Mouse (Mus musculus) intestine, postnatal 0 days (tissue): Measurements from ENCODE around the gene Ppp3r2. TPM values are rescaled to one million over a fixed set of nuclear protein-coding genes. Genes with fewer than 3 reads are reported as not detected.

Experiments used
- ATAC-seq: fragments of 200-750 bp; cut with Nextera tagmentation; 2 replicates; pipeline ENCODE4 v1.8.0; 2017; ENCODE audit warnings: mild to moderate bottlenecking, moderate TSS enrichment, moderate library complexity
- H3K27ac ChIP-seq: fragments of 300-500 bp; sonication (generic); 2 replicates; pipeline ENCODE4 v1.5.1; 2014; ENCODE audit warnings: mild to moderate bottlenecking, low read depth, low read length, moderate library complexity
- H3K27me3 ChIP-seq: fragments of 300-500 bp; sonication (generic); replicated peaks from 2 replicates; pipeline ENCODE4 v1.6.1; 2014; ENCODE audit warnings: low read length, mixed read lengths; ENCODE audit not compliant: control insufficient read depth, insufficient read depth
- H3K36me3 ChIP-seq: fragments of 300-500 bp; sonication (generic); 2 replicates; pipeline ENCODE4 v1.6.1; 2014; ENCODE audit warnings: mild to moderate bottlenecking, moderate library complexity; ENCODE audit not compliant: control insufficient read depth, insufficient read depth
- H3K4me1 ChIP-seq: fragments of 300-500 bp; sonication (generic); replicated peaks from 2 replicates; pipeline ENCODE4 v1.6.1; 2014; ENCODE audit warnings: antibody characterized with exemption, low read length, mixed read lengths; ENCODE audit not compliant: control insufficient read depth, insufficient read depth
- H3K4me2 ChIP-seq: fragments of 300-500 bp; sonication (generic); replicated peaks from 2 replicates; pipeline ENCODE4 v1.6.1; 2014; ENCODE audit warnings: low read depth, mild to moderate bottlenecking, moderate library complexity
- H3K4me3 ChIP-seq: fragments of 300-500 bp; sonication (generic); 2 replicates; pipeline ENCODE4 v1.5.1; 2014; ENCODE audit warnings: low read depth, low read length
- H3K9ac ChIP-seq: fragments of 300-500 bp; sonication (generic); 2 replicates; pipeline ENCODE4 v1.6.1; 2014; ENCODE audit warnings: mild to moderate bottlenecking, low read depth, low read length
- H3K9me3 ChIP-seq: fragments of 300-500 bp; sonication (generic); 2 replicates; pipeline ENCODE4 v1.6.1; 2016; ENCODE audit warnings: mixed run types; ENCODE audit not compliant: control insufficient read depth
- CTCF ChIP-seq: sonication (generic); IDR thresholded peaks from 2 replicates; pipeline ENCODE4 v1.5.1; 2016; ENCODE audit warnings: low read depth, mild to moderate bottlenecking, control low read depth, antibody characterized with exemption, moderate library complexity
- WGBS: fragments of 180-500 bp; shearing (Covaris S2); extraction: QIAGEN DNeasy Blood & Tissue Kit; methylation state at CpG from one replicate; pipeline ENCODE4 v1.1.7; 2014; 5-methylcytosine and 5-hydroxymethylcytosine counted together
- polyA plus RNA-seq: library from polyadenylated mRNA; unstranded; fragments of >200 nt; fragmentation: Nextera tagmentation; extraction: Ambion mirVana; gene quantifications from 2 replicates; pipeline ENCODE4 v1.2.1, GENCODE M21; 2015

The Ppp3r2 gene
- polyA plus RNA-seq, 1 experiment from 2014 or later: not detected

DNA sequence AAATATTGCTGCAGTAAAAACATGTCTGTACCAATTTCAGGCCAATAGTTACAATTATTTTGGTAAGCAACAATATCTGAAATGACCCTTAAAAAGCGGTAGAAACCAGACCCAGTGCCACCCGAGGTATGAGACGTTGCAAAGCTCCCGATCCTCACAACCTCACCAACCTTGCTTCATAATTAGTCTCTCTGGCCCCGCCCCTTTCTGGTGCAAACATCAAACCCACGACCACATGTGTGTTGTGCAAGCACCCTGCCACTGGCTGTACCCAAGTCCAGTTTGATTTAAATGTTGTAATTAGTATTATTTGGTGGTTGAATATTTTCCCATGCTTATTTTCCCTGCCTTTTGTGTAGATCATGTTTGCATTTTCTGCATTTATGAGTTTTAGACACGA lies 5.0 kb downstream of the Ppp3r2 start:
- no peak for ATAC-seq
- 62% methylated on average over 7 of the region's 7 CpGs for WGBS

DNA sequence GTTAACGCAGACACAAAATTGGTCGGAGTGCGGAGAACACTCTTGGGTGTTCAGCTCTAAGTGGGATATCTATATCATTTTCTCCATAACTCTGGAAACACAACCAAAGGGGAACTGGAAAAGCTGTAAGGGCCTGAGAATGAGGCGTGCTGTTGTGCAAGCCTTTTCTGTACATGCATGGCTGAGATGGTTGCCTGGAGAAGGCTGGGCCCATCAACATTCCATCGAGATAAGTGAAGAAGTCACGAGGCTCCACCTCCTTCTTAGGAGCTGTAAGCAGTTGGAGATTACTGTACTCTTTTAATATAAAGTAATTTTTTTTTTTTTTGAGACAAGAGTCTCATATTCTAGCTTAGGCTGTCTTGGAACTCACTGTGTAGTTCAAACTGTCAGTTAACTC lies 5.8 kb downstream of the Ppp3r2 start:
- no peaks in the 10 kb centered on the region for H3K9me3 ChIP-seq
- H3K4me3 ChIP-seq: no peak overlapping the region
- H3K27ac ChIP-seq: no peak overlapping the region
- ATAC-seq: no peak; the same call in 1 of the 2 replicates
- H3K9ac ChIP-seq: no peak overlapping the region
- no peaks in the 10 kb centered on the region for H3K27me3 ChIP-seq
- no peaks in the 10 kb centered on the region for H3K36me3 ChIP-seq
- no peak for TF ChIP-seq CTCF
- no peaks in the 10 kb centered on the region for H3K4me1 ChIP-seq
- WGBS: 66% methylated on average over 6 of the region's 6 CpGs
- no peak overlapping the region for H3K4me2 ChIP-seq

More for the DNA sequence above, 5.0 kb downstream of the Ppp3r2 start:
- no peaks in the 10 kb centered on the region for H3K27me3 ChIP-seq
- H3K9ac ChIP-seq: no peak overlapping the region
- H3K9me3 ChIP-seq: no peaks in the 10 kb centered on the region
- no peak overlapping the region for H3K4me2 ChIP-seq
- H3K4me1 ChIP-seq: no peaks in the 10 kb centered on the region
- no peak overlapping the region for H3K27ac ChIP-seq
- H3K36me3 ChIP-seq: no peaks in the 10 kb centered on the region
- no peak for TF ChIP-seq CTCF
- H3K4me3 ChIP-seq: no peak overlapping the region

DNA sequence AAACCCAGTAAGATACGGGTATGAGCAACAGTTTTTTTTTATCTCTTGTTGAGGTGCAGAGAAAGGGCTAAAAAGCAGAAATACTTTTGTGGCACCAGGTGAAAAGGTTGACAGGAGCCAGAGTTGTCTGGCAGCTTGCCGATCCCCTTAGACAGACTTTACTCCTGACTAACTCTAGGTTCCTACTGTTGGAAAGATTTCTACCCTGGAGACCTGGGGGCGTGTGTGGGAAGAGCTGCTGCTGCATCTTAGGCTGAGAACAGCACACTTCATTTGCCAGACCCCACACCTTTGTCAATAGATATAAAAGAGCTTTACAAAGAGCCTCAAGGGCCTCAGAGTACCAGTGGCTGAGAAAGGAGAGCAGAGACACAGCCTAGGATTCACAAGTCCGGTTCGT lies 17.0 kb downstream of the Ppp3r2 start:
- ATAC-seq: no peak
- Histone ChIP-seq H3K4me2 (no peak overlapping the region), H3K9me3 (no peaks in the 10 kb centered on the region), H3K27ac (no peak overlapping the region), H3K9ac (no peak overlapping the region), H3K36me3 (peaks cover 11% of the 10 kb centered on the region), H3K4me3 (no peak overlapping the region), H3K27me3 (no peaks in the 10 kb centered on the region), H3K4me1 (no peaks in the 10 kb centered on the region)
- no peak for TF ChIP-seq CTCF
- 83% methylated on average over 5 of the region's 5 CpGs for WGBS

DNA sequence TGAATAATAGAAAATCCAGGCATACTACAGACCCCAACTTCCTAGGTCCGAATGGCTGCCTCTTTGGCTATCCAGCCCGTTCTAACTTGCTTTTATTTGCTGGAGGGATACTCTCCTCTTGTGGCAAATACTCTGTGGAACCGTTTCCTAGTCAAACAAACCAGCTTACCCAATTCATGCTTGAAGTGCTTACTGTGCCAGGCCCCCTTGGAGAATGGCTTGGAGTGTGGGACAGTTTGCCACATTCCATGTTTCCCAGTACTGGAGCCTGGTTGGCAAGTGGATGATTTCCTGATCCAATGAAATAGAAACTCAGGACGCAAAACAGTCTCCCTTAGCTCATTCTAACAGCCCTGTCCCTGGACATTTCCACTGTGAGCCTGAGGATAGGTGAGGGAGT lies 19.6 kb downstream of the Ppp3r2 start:
- no peak for TF ChIP-seq CTCF
- no peak overlapping the region for H3K27ac ChIP-seq
- ATAC-seq: no peak
- no peaks in the 10 kb centered on the region for H3K9me3 ChIP-seq
- H3K4me1 ChIP-seq: no peaks in the 10 kb centered on the region
- H3K36me3 ChIP-seq: peaks cover 20% of the 10 kb centered on the region
- WGBS: 86% methylated on average over 4 of the region's 4 CpGs
- no peak overlapping the region for H3K4me2 ChIP-seq
- H3K4me3 ChIP-seq: no peak overlapping the region
- H3K9ac ChIP-seq: no peak overlapping the region
- H3K27me3 ChIP-seq: no peaks in the 10 kb centered on the region

DNA sequence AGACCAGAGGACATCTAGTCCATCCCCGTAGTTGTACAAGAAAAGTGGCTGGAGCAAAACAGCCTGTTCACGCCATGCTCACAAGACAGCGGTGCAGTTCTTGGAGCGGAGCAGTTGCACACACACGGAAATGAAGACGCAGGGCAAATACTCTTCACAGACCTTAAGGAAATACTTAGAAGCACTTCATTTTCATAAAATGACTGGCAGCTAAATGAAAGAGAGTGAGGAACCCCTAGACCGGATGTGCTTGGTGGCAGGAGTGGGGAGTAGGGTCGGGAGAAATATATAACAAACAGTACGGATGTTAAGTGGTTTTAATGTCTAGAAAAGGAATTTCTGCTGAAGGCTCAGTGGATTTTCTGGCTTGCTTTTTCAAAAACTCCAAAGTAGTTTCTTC lies 20.2 kb downstream of the Ppp3r2 start:
- no peak overlapping the region for H3K27ac ChIP-seq
- H3K4me3 ChIP-seq: no peak overlapping the region
- no peaks in the 10 kb centered on the region for H3K27me3 ChIP-seq
- H3K9me3 ChIP-seq: no peaks in the 10 kb centered on the region
- no peak for TF ChIP-seq CTCF
- 95% methylated on average over 9 of the region's 9 CpGs for WGBS
- H3K36me3 ChIP-seq: peaks cover 22% of the 10 kb centered on the region
- H3K9ac ChIP-seq: no peak overlapping the region
- no peaks in the 10 kb centered on the region for H3K4me1 ChIP-seq
- no peak overlapping the region for H3K4me2 ChIP-seq
- no peak for ATAC-seq

DNA sequence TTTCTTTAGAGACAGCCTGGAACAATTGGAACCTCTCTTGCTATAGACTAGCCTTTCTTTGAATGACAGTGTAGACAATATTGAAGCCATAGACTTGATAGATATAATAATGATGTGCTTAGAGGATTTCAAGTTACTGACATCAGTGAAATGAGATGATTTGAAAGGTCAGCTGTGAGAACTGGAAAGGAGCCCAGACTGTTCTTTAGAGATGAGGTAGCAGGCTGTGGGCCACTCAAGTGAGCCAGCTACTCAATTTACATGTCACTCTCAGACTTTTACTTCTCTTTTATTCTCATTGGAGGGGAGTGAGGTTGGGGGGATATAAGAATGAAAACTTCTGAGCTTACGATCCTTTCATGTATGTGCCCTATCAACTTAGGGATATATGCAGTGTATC lies 22.4 kb downstream of the Ppp3r2 start:
- H3K27me3 ChIP-seq: no peaks in the 10 kb centered on the region
- H3K4me2 ChIP-seq: no peak overlapping the region
- H3K36me3 ChIP-seq: peaks cover 42% of the 10 kb centered on the region
- H3K4me3 ChIP-seq: no peak overlapping the region
- no peaks in the 10 kb centered on the region for H3K9me3 ChIP-seq
- no peak overlapping the region for H3K9ac ChIP-seq
- no peaks in the 10 kb centered on the region for H3K4me1 ChIP-seq
- no peak for TF ChIP-seq CTCF
- no peak overlapping the region for H3K27ac ChIP-seq
- no peak for ATAC-seq
- WGBS: 96% methylated on average over 1 of the region's 1 CpGs

DNA sequence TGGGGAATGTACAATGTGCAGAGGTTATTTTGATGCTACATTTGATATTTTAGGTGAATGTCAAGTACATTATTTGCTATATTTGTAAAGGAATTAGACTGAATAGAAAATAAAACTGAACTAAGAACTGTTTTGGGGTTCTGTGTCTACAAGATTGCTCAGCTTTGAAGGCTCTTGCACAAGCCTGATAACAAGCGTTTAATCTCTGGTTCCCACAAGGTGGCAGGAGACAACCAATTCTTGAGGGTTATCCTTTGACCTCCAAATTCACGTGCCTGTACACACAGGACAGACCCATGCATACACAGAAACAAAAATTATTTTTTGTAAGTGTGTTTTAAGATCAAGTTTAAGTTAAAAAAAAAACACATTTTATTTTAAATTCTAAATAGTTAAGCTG lies 41.9 kb downstream of the Ppp3r2 start:
- Histone ChIP-seq H3K27me3 (no peaks in the 10 kb centered on the region), H3K9ac (no peak overlapping the region), H3K4me3 (no peak overlapping the region), H3K4me1 (no peaks in the 10 kb centered on the region), H3K9me3 (no peaks in the 10 kb centered on the region), H3K36me3 (peaks cover 55% of the 10 kb centered on the region), H3K27ac (no peak overlapping the region), H3K4me2 (no peak overlapping the region)
- WGBS: 39% methylated on average over 2 of the region's 2 CpGs
- peak; percentile 29; the same call in 1 of the 2 replicates for TF ChIP-seq CTCF
- ATAC-seq: no peak
